Mouse (Mus musculus) liver, adult 2 months (tissue): ENCODE data around the gene Ap1s2. TPM values are rescaled to one million over a fixed set of nuclear protein-coding genes. Genes with fewer than 3 reads are reported as not detected.

Source experiments
- DNase-seq: peaks from one replicate; pipeline ENCODE4 v3.0.0-alpha.2; 2011; ENCODE audit warnings: low read depth, low spot score; ENCODE audit errors: extremely low read depth
- H3K27ac ChIP-seq: fragments of 200-500 bp; replicated peaks from 2 replicates; pipeline ENCODE4 v1.5.1; 2012; ENCODE audit warnings: low read depth, mild to moderate bottlenecking, control low read depth, inconsistent platforms, low read length; ENCODE audit not compliant: insufficient read depth
- H3K27me3 ChIP-seq: fragments of 200-500 bp; 2 replicates; pipeline ENCODE4 v1.6.1; 2012; ENCODE audit warnings: mild to moderate bottlenecking, moderate library complexity, low read length, inconsistent platforms; ENCODE audit not compliant: control insufficient read depth, insufficient read depth
- H3K36me3 ChIP-seq: fragments of 200-500 bp; 2 replicates; pipeline ENCODE4 v1.6.1; 2012; ENCODE audit warnings: low read length, inconsistent platforms; ENCODE audit not compliant: control insufficient read depth, insufficient read depth
- H3K4me1 ChIP-seq: fragments of 200-500 bp; 2 replicates; pipeline ENCODE4 v1.6.1; 2011; ENCODE audit warnings: low read length; ENCODE audit not compliant: control insufficient read depth, insufficient read depth
- H3K4me3 ChIP-seq: fragments of 200-500 bp; 2 replicates; pipeline ENCODE4 v1.5.1; 2011; ENCODE audit warnings: low read depth, mild to moderate bottlenecking, control low read depth, low read length, moderate library complexity; ENCODE audit not compliant: insufficient read depth
- H3K79me2 ChIP-seq: fragments of 200-500 bp; 2 replicates; pipeline ENCODE4 v1.6.1; 2012; ENCODE audit warnings: inconsistent platforms, mild to moderate bottlenecking, low read length, moderate library complexity; ENCODE audit not compliant: control insufficient read depth, insufficient read depth
- H3K9ac ChIP-seq: fragments of 200-500 bp; 2 replicates; pipeline ENCODE4 v1.6.1; 2012; ENCODE audit warnings: low read depth, mild to moderate bottlenecking, control low read depth, inconsistent platforms, low read length
- CTCF ChIP-seq: fragments of 200-500 bp; IDR thresholded peaks from 2 replicates; pipeline ENCODE4 v1.5.1; 2011; ENCODE audit warnings: low read depth, low read length, control low read depth
- POLR2A ChIP-seq: fragments of 200-500 bp; IDR thresholded peaks from 2 replicates; pipeline ENCODE4 v1.6.1; 2011; ENCODE audit warnings: low read length, control low read depth; ENCODE audit not compliant: insufficient read depth; ENCODE audit errors: extremely low read depth
- WGBS: fragments of 180-500 bp; shearing (Covaris S2); methylation state at CpG from one replicate; pipeline ENCODE4 v1.1.7; 2018; 5-methylcytosine and 5-hydroxymethylcytosine counted together
- polyA plus RNA-seq: library from polyadenylated mRNA; depleted of rRNA; stranded (reverse); fragments of >200 nt; gene quantifications from 2 replicates; pipeline ENCODE4 v1.2.3, GENCODE M21; 2012
- total RNA-seq: library from RNA; depleted of rRNA; stranded (reverse); fragments of >200 nt; gene quantifications from 2 replicates; pipeline ENCODE4 v1.2.3, GENCODE M21; 2014

Gene Ap1s2
- total and polyA plus RNA-seq, 2 experiments = 0.26 to 2.7 TPM

DNA sequence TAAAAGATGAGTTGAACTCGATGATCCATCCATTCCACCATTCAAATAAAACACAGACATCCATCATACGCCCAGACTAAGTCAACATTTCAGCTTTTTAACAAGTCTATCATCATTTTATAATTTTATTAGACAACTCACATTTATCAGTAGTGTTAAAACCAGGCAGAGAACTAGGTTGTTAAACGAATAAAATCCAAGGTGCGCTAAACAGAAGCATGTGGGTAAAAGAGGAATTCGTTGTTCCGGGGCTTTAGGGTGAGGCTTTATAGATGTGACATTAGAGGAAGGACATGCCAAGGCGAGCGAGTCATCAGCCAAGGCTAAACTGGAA lies 847 bp upstream of the Ap1s2 start:
- 5% methylated on average over 8 of the region's 8 CpGs for WGBS
- peak overlapping the region; percentile 92 for H3K4me3 ChIP-seq
- H3K9ac ChIP-seq = no peak overlapping the region
- no peak overlapping the region for H3K27ac ChIP-seq
- no peak for TF ChIP-seq POLR2A
- no peak for TF ChIP-seq CTCF
- no peaks in the 10 kb centered on the region for H3K27me3 ChIP-seq
- no peaks in the 10 kb centered on the region for H3K4me1 ChIP-seq
- DNase-seq = no peak
- no peaks in the 10 kb centered on the region for H3K79me2 ChIP-seq
- no peaks in the 10 kb centered on the region for H3K36me3 ChIP-seq

GRCm38 (mm10) chrX:163909381-163909780 lies 564 bp downstream of the Ap1s2 start:
- Histone ChIP-seq H3K4me1 (no peaks in the 10 kb centered on the region), H3K79me2 (no peaks in the 10 kb centered on the region), H3K9ac (peak overlapping the region; percentile 57), H3K27ac (no peak overlapping the region), H3K4me3 (peak overlapping the region; percentile 71), H3K36me3 (no peaks in the 10 kb centered on the region), H3K27me3 (no peaks in the 10 kb centered on the region)
- TF ChIP-seq POLR2A (no peak), CTCF (no peak)
- DNase-seq = no peak
- 2% methylated on average over 30 of the region's 34 CpGs for WGBS

- Histone ChIP-seq H3K79me2 (no peaks in the 10 kb centered on the region), H3K4me1 (no peaks in the 10 kb centered on the region), H3K36me3 (no peaks in the 10 kb centered on the region), H3K9ac (no peak overlapping the region), H3K27me3 (no peaks in the 10 kb centered on the region), H3K27ac (no peak overlapping the region), H3K4me3 (no peak overlapping the region)
- TF ChIP-seq CTCF (peak; percentile 22; the same call in 1 of the 2 replicates), POLR2A (no peak)
- no peak for DNase-seq
Measured at GRCm38 (mm10) chrX:163912791-163913190, 4.0 kb downstream of the Ap1s2 start.

DNA sequence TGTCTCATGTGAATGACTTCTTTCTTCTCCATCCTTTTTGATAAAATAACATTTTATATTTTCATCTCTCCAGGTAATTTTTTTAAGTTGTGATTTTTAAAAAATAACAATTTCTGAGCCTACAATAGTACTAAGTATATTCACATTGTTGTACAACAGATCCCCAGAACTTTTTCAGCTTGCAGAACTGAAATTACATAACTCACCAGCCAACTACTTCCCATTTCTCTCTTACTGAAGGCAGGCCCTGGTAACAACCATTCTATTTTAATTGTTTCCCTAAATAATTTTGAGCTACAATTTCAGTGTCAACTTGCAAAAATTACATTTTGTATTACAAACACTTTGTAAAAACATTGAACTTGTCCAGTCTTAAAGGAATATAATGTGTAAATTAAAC lies 20.7 kb downstream of the Ap1s2 start:
- no peak for DNase-seq
- Histone ChIP-seq H3K27ac (no peak overlapping the region), H3K4me3 (no peak overlapping the region), H3K79me2 (no peaks in the 10 kb centered on the region), H3K4me1 (no peaks in the 10 kb centered on the region), H3K27me3 (no peaks in the 10 kb centered on the region), H3K36me3 (no peaks in the 10 kb centered on the region), H3K9ac (no peak overlapping the region)
- TF ChIP-seq POLR2A = no peak
- no peak for TF ChIP-seq CTCF

DNA sequence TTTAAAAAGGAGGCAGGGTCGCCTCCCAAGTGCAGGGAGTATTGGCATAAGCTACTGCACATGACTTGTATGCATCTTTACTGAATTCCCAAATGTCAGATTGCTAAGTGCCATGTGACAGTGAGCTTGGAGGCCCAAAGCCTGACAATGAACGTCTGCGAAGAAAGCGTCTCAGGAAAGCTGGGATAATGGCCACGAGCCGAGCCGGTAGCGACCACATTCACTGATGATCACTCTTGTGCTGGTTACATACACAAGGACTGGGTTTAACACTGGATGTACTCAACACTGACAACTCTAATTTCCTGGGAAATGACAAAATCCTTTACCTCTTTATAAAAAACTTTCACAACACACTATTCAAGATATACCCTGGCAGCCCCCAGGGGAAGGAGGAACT lies 25.9 kb downstream of the Ap1s2 start:
- Histone ChIP-seq H3K79me2 (no peaks in the 10 kb centered on the region), H3K27ac (no peak overlapping the region), H3K36me3 (peaks cover 10% of the 10 kb centered on the region), H3K4me1 (no peaks in the 10 kb centered on the region), H3K4me3 (no peak overlapping the region), H3K9ac (no peak overlapping the region), H3K27me3 (no peaks in the 10 kb centered on the region)
- WGBS = 89% methylated on average over 8 of the region's 8 CpGs
- TF ChIP-seq POLR2A (no peak), CTCF (no peak)
- no peak for DNase-seq

- H3K27ac ChIP-seq = no peak overlapping the region
- H3K36me3 ChIP-seq = peaks cover 22% of the 10 kb centered on the region
- TF ChIP-seq POLR2A (no peak), CTCF (no peak)
- WGBS = 91% methylated on average over 6 of the region's 6 CpGs
- DNase-seq = no peak
- H3K9ac ChIP-seq = no peak overlapping the region
- H3K79me2 ChIP-seq = no peaks in the 10 kb centered on the region
- H3K27me3 ChIP-seq = no peaks in the 10 kb centered on the region
- H3K4me3 ChIP-seq = no peak overlapping the region
- no peaks in the 10 kb centered on the region for H3K4me1 ChIP-seq
Measured at GRCm38 (mm10) chrX:163938587-163938986, 29.8 kb downstream of the Ap1s2 start.

GRCm38 (mm10) chrX:163944381-163944780 lies 35.6 kb downstream of the Ap1s2 start:
- no peak overlapping the region for H3K27ac ChIP-seq
- H3K79me2 ChIP-seq = no peaks in the 10 kb centered on the region
- 94% methylated on average over 3 of the region's 3 CpGs for WGBS
- DNase-seq = no peak
- peaks cover 40% of the 10 kb centered on the region for H3K36me3 ChIP-seq
- TF ChIP-seq POLR2A (no peak), CTCF (no peak)
- H3K4me3 ChIP-seq = no peak overlapping the region
- H3K4me1 ChIP-seq = no peaks in the 10 kb centered on the region
- H3K27me3 ChIP-seq = no peaks in the 10 kb centered on the region
- no peak overlapping the region for H3K9ac ChIP-seq
